Mouse (Mus musculus): ENCODE data around the gene Col7a1.

Col7a1 gene

DNA sequence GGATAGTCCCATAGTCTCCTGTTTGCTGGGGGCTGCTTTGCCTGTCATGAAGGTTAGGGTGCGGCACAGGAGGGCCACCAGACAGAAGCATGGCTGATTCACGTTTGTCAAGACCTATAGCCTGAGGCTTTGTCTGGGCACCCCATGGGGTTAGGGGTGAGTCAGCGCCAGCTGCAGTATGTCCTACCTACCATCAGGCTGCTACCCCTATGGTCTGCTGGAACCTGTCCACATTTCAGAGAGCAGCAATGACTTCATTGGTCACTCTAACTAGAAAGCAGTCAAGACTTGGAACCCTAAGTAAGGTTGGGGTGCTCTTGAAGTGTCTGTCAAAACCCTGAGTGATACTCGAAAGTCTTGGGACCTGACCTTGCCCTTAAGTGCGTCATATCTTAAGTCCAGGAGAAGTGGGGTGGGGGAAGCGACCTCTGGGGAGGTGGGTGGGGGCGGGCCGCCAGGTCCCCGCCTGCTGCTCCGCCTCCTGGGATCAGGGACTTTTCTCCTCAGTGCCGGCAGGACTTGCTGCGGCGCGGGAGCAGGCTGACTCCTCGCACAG, at the start of gene Col7a1:
Gene Col7a1 (plus strand): TSS at position 506 of the 556 bp plus-strand sequence.
- DNase-seq (ENCODE audit: low read depth, low spot score), result no peak

DNA sequence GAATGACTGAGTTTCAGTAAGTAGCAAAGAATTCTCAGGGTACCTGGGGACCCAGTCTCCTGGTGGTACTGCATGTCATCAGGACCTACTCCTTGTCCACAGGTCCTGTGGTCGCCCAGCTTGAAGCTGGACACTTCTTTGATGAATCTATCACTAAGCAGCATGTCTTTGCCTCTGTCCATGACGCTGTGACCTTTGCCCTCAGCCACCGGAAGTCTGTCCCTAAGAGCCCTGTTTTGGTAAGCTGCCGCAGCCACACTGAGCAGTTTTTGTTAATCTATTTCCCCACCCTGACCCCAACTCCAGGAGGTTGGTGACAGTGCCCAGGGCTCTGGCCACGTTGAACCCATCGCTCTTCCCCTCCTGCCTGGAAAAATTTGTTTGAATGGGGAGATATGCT, 41.1 kb upstream of the Col7a1 start:
- DNase-seq (ENCODE audit: low read depth, low spot score), result no peak

DNA sequence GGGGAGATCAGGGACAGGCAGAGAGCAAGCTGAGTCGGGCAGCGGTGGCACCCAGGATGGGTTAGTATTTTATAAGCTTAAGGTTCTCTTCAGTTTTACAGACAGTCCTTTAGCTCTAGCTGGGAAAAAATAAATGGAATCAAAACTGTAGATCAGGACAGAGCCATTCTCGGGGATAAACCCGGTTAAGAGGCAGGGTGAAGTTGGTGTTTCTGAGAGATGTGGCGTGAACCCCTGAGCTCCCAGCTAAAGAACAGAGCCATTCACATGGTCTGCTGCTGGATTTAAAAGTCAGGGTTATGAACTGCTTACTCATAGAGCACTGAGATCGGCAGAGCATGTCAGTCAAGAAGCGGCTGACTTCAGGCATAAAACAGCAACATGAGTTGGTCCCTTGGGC, 40.2 kb upstream of the Col7a1 start:
- no peak for DNase-seq (ENCODE audit: low read depth, low spot score)

DNA sequence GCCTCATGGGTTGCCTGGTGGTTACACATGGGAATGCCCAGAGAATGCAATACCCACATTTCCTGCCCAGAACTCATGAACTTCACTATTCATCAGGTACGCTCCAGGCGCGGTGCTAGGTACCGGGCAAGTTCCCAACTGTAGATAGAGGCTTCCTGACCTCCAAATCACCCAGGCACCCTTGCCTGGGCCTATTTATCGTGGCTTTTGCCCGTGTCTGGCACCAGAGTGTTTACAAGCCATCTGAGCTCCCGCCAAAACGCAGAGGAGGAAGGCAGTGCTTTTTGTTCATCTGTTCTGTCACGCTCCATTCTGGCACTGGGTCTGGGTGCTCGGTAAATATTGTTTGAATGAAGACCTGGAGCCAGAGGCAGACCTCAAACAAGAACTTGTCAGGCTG, 39.8 kb upstream of the Col7a1 start:
- no peak for DNase-seq (ENCODE audit: low read depth, low spot score)

DNA sequence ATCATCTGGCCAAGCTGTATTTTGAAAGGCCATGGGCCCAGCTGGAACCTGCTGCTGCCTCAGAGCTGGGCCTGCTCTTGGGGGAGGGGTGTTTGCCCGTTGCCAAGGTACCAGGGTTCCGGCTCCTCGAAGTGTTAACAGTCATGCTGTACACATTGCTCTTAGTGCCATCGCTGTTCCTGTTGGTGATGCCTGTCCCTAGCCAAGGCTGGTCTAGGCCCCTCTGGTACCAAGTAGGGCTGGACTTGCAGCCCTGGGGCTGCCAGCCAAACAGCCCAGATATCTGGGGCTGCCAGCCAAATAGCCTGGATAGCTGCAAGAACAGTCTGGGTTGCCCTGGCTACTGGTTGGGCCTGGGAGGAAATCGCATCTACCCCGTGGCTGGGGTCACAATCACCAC, 38.9 kb upstream of the Col7a1 start, which contains the start of gene Tmem89:
Gene Tmem89 (plus strand): TSS at position 129 of the 400 bp plus-strand sequence.
- DNase-seq (ENCODE audit: low read depth, low spot score), result no peak

DNA sequence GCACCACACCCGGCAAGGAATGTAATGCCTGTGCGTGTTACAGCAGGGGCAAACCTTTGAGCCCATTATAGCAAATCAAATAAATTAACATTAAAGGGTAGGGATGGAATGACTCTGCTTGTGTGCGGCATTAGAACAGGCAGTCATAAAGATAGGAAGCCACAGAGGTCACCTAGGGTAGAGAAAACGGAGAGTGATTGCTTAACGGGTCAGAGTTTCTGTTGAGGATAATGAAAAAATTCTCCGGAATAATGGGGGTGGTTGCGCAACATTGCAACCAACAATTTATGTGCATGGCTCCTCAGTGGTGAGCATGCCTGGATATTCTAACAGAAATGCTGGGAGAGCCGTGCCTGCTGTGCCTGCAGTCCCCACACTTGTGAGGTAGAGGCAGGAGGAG, 27.5 kb upstream of the Col7a1 start:
- DNase-seq (ENCODE audit: low read depth, low spot score), result no peak

DNA sequence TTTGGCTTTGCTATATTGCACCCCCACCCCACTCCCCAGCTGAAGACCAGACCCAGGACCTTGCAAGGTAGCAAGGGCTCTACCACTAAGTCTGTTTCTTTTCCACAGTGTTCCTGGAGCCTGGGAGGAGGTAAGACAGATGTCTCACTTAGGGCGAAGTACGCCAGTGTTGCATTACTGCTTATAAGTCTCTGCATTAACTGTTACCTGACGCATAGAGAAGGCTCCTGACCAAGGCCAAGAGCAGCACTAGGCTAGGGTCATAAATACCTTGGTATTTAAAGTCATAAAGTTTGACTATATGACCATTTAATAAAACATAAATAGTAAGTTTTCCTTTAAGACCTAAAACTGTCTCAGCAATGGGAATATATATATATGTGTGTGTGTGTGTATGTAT, 25.0 kb upstream of the Col7a1 start:
- DNase-seq (ENCODE audit: low read depth, low spot score), result no peak

DNA sequence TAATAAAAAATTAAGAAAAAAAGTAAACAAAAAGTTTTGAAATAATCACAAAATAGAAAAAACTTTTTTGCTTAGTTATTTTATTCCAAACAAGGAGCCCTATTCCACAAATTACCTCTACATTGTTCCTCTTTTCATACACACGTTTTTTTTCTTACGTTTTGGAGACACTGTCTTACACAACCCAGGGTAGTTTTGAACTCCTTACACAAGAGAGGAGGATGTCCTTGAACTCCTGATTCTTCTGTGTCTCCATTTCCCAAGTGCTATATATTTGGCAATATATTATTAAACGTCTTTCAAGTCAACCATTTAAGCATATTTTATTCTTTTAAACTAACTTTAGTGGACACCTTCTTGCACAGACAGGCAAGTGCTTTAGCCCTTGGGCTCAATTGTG, 17.4 kb upstream of the Col7a1 start:
- no peak for DNase-seq (ENCODE audit: low read depth, low spot score)

DNA sequence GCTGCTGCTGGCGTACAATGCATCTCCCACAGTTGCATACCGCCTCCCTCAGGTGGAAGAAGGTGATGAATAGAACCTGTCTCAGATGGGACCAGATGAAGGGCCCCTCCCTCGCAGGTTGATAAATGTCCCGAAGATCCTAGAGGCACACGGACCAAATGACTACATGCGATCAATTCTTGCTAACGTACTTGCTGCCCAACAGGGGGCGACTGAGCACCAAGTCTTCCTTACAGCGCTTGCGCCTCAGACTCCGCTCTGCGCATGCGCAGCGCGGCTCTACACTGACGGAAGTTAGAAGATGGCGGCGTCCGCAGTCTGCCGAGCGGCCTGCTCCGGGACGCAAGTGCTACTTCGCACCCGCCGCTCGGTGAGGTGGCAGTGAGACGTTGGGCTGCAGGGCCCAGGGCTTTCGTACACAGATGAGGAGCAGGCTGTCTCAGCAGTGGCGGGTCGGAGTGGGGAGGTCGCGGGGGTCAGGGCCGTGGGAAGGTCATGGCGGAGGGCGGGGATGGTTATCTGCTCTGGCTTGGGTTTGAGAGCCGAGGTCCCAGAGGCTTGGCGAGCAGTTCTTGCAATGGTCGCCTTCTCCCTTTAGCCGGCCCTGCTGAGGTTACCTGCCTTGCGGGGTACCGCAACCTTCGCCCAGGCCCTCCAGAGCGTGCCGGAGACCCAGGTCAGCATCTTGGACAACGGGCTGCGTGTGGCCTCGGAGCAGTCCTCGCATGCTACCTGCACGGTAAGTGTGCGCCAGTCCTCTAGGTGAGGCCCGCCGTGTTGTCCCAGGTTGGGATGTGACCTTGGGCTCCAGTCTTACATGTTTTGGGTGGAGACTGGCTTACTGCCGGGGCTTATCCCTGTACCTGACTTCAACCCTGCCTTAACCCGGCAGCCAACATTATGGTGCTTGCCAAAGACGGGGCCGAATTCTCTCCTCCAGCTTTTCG, 16.7 kb upstream of the Col7a1 start, which contains the start of gene Uqcrc1:
Gene Uqcrc1 (plus strand): TSS at position 216 of the 947 bp plus-strand sequence.
- DNase-seq (ENCODE audit: low read depth, low spot score), result peak; percentile 98

DNA sequence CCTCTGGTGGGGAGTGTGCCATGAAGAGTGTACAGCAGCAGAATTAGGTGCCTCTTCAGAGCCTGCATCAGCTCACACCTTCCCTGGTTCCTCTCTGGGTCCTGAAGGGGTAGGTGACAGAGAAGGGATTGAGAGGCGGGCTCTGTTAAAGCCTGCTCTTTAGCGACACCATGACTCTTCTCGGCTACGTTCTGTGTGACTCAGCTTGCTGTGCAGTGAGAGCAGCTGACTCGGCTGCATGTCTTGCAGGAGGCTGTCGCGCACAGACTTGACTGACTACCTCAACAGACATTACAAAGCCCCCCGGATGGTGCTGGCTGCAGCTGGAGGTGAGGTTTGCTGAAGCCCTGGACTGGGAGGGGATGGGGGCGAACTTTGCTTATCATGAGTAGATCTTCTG, 8.3 kb upstream of the Col7a1 start:
- DNase-seq (ENCODE audit: low read depth, low spot score), result no peak

DNA sequence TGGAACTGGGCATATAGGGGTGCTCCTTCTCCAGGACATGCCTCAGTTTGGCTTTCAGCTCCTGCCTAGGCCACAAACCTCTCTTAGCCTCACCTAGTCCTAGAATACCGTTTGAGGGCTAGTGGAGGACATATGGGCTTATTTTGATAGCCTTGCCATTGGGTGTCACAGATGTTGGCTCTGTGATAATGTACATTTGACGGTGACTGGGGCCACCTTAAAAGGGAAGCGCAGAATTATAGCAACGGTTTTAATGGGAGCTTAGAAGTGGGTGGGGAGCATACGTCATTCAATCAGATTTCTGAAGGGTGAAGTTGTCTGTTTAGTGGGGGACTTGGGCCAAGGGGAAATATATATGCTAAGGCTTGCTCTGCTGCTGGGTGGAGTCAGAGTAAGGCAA, 7.8 kb upstream of the Col7a1 start:
- no peak for DNase-seq (ENCODE audit: low read depth, low spot score)

DNA sequence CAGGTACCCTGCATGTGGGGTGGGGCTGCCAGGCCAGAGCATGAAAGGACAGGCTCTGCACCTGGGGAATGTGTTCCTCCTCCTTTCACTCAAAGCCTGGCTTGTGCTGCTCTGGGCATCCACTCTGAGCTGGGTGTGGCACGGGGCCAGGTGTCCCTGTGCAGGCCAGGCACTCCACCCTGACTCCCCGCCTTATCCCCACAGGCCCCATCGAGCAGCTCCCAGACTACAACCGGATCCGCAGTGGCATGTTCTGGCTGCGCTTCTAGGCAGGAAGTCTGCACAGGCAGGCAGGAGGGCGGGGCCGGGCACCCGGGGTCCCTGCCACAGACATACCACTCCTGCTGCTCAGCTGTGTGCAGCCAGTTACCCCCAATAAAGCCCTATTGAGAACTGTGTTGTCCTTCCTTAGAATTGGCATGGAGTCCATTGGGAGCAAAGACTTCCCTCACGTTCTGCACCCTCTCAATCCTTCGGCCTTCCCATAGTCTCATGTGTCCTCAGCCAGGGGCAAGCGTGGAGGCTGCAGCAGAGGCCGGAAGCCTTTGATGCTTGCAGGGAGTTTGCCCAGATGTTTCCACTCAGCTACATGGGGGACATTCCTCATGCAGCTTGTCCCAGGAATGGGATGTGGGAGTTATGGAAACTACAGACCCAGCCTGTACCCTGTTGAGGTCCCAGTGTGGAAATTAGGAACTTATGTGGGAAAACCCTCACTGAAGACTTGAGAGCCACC, 4.0 kb upstream of the Col7a1 start:
- DNase-seq (ENCODE audit: low read depth, low spot score), result no peak

DNA sequence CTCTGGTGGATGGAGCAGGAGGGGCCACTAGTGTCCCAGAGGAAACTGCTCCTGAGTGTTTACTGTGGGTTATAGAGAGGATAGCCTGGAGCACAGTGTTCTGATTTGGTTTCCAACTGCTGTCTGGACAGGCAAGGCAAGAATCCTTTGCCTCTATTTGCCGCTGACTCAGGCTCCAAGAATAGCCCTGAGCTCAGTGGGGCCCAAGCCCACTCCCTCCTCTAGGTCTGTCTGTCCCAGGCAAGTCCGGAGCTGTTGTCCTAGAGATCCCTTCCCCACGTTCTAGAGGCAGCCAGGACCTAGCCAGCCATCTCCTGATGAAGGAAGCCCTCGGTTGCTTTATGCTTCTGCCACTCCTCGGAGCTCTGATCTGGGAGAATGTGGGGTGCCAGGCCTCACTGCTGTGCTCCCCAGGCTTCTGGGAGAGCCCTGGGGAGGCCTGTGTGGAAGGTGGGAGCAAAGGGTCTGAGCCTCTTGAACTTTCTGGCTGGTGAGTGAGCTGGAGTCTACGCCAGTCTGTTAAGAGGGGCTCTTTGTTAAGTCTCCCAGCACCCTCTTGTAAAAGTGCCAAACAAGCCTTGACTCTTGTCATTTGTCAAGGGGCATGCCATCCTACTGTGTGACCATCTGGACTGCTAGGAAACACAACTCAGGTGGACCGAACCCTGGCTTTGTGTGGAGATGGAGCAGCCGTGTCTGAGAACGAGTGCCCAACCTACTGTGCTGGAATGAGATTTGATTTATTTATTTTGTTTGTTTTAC, 3.2 kb upstream of the Col7a1 start:
- DNase-seq (ENCODE audit: low read depth, low spot score), result no peak

DNA sequence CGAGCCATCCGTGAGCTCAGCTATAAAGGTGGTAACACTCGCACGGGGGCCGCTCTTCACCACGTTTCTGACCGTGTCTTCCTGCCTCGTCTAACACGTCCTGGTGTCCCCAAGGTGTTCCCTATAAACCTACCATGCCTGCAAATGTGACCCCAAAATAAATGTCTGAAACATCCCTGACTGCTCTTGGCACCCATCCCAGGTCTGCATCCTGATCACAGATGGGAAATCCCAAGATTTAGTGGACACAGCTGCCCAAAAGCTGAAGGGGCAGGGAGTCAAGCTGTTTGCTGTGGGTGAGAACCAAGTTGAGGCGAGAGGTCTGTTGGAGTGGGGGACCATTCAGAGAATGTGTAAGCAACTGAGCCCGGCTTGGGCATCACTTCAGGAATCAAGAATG, 1.9 kb downstream of the Col7a1 start:
- DNase-seq (ENCODE audit: low read depth, low spot score), result no peak

DNA sequence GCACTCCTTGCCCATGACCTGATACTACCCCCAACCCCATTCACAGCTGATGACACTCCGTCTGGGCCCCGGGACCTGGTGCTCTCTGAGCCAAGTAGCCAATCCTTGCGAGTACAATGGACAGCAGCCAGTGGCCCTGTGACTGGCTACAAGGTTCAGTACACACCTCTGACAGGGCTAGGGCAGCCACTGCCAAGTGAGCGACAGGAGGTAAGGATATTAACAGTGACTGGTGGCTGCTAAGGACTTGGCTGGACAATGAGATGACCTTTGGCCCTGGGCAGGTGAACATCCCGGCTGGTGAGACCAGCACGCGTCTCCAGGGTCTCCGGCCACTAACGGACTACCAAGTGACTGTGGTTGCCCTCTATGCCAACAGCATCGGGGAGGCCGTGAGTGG, 2.5 kb downstream of the Col7a1 start:
- DNase-seq (ENCODE audit: low read depth, low spot score), result no peak

DNA sequence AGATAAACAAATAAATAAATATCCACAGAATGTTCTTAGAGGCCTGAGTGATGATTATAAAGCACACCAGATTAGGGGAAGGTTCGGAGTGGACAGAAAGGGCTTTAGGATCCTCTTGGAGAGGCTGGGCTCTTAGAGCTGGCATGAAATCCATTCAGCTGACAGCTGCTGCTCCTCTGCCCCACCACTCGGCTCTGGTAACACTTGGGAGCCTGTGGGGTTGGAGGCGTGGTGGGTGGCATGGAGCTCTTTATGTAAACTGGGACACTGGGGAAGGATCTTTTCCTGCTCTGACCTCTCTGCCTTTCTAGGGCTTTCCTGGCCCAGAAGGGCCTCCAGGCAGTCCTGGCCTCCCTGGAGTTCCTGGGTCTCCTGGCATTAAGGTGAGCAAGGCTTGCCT, 10.2 kb downstream of the Col7a1 start:
- DNase-seq (ENCODE audit: low read depth, low spot score), result no peak

DNA sequence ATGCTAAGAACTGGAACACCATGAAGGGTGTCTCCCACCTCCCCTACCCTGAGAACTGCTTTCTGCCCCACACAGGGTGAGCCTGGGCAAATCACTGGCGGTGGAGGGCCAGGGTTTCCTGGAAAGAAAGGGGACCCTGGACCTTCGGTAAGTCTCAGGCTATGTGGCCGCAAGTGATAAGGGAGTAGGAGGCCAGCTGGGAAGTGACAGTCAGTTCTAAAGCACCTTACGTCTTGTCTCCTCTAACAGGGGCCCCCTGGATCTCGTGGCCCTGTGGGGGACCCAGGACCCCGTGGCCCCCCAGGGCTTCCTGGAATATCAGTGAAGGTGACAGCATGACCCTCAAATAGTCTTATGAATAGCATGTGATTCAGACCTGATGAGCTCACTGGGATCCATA, 11.0 kb downstream of the Col7a1 start:
- DNase-seq (ENCODE audit: low read depth, low spot score), result no peak

DNA sequence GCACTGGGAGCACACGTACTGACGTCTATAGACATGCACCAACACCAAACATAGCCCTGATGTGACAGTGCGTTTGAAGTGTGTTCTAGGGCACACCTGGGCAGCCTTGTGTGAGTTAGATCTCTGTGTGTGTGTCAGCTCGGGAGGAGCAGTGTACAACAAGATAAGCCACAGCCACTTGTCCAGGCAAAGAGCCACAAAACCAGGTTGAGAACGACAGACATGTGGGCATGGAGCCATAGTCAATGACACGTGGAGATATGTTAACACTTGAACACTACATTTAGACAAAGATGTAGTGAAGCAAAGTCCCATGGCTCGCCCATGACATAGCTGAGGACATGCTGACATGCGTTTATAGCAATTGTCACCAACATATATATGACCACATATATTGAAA, 17.2 kb downstream of the Col7a1 start:
- no peak for DNase-seq (ENCODE audit: low read depth, low spot score)

DNA sequence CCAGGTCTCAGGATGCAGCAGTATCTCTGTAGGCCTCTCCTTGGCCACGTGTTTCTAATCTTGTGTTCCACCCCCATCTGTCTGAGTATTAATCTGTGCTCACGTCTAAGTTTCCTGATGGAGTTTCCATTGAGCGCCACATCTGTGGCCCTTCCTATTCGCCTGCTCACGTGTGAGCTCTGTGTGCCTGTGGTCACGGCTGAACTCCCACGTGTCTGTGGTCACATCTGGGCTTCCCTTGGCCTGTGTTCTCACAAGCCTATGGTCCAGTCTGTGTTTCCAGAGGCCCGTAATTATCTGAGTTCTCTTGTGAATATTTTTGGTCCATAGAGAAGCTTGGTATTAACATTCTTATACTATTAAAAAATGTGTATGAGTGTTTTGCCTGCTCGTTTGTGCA, 23.1 kb downstream of the Col7a1 start:
- DNase-seq (ENCODE audit: low read depth, low spot score), result no peak

DNA sequence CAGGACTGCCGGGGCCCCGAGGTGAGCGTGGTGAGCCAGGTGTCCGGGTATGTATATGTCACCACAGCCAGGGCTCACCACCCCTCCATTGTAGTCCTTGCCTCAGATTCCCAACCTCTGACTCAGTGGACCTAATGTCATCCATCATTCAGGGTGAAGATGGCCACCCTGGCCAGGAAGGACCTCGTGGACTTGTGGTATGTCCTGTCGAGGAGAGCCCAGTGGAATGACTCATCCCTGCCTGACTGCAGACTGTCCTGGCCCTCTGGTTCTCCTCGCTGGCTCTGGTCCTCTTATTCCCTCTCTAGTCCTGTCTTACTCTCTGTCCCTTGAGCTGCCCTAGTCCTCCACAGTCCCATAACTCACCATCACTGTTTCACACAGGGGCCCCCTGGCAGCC, 24.6 kb downstream of the Col7a1 start:
- DNase-seq (ENCODE audit: low read depth, low spot score), result no peak

DNA sequence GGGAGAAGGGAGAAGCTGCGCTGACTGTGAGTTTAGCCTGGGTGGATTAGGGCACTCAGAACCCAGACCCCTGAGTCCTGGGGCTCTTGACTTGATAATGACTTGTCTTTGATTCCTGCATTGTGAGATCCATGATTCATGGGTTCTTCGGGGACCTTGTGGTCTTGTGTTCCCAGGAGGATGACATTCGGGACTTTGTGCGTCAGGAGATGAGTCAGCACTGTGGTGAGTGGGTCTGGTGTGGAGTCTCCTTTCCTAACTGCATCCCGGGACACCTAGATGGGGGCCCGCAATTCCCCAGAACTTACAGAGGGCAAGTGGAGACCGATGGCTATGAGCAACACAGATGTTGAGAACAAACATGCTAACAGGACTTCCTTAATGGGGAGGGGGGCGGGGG, 29.1 kb downstream of the Col7a1 start:
- DNase-seq (ENCODE audit: low read depth, low spot score), result no peak

DNA sequence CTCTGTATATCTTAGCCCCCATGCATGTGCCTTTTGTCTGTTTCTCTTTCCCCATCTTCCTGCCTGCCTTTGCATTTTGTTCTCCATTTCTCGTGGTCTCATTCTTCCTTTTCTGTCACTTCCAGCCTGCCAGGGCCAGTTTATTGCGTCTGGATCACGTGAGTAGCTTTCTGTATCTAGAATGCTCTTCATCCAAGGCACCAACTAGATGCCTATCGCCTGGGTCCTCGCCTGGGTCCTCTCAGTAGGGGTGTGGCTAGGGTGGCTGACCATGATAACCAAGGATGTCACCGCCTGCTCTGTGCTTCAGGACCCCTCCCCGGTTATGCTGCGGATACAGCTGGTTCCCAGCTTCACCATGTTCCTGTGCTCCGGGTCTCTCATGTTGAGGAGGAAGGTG, 29.8 kb downstream of the Col7a1 start:
- DNase-seq (ENCODE audit: low read depth, low spot score), result no peak
